Mouse (Mus musculus) skeletal muscle tissue, adult 2 months (tissue): ENCODE results near the gene Plch2.

Experiments
- DNase-seq: peaks from one replicate; pipeline ENCODE4 v3.0.0-alpha.2; 2012; ENCODE audit warnings: low read depth, low spot score

Plch2 gene

DNA sequence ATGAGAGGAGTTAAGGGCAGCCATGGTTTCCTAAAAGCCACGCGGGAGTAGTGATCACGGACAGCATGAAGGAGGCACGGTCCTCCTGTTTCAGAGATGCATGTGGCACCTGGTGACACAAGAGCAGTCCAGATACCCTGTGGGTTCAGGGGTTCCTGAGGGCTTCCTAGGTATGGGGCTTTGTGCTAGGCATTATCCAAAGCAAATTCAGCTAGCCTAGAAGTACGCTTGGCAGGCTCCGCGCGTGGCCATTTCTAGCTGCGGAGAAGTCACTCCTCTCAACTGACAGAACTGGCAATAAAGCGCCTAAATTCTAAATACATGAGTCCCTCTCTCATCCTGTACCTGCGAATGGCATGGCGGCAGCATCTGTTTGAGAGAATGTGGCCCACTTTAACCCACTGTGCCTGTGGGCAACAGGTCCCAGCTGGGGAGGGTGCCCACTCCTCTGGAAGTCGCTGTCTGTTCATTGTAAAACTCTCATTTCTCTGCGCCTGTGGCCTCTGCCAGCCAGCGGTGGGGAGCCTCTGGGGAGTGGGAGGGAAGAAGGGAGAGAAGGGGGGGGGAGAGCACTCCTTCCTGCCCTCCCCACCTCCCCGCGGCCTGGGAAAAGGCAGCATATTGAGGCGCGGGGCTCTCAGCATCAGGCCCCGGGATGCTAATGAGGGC, 96.4 kb downstream of the Plch2 start:
- no peak for DNase-seq

GRCm38 (mm10) chr4:154958621-154959020, 98.0 kb downstream of the Plch2 start:
- DNase-seq: no peak

- DNase-seq: no peak
Observed at GRCm38 (mm10) chr4:154958171-154958570, 98.4 kb downstream of the Plch2 start.

DNA sequence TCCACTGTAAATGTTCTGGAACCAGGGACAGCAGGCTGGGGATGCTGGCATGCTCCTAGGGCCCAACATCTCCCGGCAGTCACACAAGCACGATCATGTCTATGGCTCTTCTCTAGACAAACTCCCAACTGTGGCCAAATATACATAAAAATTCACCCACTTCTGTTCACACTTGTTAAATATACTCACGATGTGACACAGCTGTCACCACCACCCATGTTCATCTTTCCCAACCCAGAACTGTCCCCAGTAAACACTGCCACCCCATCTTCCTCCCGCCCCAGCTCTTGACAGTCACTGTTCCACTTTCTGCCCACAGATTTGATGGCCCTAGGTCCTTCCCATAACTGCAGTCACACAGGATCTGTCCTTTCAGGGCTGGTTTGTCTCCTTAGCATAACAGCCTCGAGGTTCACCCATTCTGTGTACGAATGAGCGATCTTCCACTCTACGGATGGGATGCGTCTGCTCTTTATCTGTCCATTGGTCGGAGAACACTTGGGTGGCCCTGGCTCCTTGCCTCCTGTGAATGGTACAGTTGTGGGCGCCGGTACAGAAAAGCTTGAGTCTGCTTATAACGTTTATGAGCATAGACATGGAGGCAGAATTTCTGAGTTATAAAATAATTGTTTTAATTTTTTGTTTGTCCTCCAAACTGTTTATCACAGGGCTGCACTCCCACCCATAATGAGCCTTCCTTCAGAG, 99.1 kb downstream of the Plch2 start:
- DNase-seq: no peak

DNA sequence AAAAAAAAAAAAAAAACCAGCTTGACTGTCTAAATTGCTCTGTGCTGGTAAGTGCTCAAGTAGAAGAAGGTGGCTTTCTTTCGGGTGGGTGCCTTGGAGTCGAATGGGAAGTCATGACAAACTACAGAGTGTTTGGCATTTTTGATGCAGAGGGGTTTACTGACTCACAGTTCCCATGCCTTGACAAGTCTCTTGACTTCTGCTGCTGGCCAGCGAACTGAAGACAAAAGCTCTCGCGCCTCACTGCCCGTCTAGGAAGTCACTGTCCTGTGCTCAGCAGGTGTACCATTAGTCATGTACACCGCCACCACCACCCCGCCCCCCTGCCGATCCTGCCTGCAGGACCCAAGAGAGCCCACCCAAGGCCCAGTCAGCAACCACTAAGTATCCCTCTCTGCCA, 100.0 kb downstream of the Plch2 start:
- no peak for DNase-seq

DNA sequence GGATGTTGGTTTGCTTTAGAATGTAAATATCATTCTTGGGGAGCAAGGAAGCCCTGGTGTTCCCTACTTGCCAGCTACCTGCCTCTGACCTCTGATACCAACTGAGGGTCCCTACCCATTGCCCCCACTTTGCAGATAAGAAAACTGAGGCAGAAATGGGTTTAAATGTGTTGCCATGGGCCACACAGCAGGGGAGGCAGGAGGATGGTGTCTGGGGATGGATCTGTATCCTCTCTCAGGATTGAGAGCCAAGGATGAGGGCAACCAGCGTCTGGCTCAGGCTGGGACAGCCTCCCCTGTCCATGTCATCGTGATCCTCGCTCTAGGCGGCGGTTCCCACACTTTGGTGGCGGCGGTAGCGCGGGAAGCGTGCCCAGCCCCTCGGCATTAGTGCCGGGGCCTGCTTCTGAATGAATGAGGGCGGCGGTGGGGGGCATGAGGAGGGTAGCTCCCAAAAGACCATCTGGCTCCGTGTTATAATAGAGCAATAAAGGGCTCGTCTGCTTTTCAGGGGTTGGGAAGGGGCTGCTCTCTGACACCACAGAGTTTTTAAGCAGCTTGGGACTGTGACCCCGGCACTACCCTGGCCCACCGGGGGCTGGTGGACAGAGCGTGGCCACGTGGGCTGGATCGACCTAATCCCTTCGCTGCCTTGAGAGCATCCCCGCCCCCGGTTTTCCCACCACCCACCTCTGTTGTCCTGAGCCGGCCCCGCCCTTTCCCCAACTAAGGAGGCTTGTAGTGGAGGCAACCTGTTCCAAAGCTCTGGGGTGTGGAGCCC, 103.9 kb downstream of the Plch2 start:
- no peak for DNase-seq

GRCm38 (mm10) chr4:154949589-154949982, 107.0 kb downstream of the Plch2 start:
- no peak for DNase-seq

DNA sequence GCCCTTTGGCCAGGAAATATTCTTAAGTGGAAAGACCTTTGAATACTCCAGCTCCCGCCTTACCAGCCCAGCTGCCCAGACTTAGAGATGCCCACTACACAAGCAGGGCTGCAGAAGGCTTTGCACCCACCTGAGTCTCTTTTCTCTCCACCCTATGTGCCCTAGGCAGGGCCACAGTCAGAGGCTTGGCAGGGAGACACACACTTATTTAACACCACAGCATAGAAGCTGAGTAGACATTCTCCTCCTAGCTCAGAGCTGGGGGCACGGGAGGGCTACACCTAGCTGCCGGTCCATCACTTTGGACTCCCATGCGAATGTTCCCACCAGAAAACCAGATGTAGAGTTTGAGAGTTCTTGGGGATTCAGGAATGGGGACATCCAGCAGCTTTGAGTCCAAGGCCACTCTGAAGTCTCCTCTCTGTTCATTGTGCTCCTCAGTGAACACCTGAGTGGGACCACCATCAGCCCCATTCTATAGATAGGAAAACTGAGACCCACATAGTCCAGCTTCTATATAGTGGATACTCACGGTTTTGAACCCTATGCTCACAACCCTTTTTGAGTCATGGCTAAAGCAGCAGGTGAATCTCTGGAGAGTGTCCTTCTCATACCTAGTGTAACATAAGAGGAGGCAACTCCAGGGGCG, 107.5 kb downstream of the Plch2 start:
- DNase-seq: no peak

DNA sequence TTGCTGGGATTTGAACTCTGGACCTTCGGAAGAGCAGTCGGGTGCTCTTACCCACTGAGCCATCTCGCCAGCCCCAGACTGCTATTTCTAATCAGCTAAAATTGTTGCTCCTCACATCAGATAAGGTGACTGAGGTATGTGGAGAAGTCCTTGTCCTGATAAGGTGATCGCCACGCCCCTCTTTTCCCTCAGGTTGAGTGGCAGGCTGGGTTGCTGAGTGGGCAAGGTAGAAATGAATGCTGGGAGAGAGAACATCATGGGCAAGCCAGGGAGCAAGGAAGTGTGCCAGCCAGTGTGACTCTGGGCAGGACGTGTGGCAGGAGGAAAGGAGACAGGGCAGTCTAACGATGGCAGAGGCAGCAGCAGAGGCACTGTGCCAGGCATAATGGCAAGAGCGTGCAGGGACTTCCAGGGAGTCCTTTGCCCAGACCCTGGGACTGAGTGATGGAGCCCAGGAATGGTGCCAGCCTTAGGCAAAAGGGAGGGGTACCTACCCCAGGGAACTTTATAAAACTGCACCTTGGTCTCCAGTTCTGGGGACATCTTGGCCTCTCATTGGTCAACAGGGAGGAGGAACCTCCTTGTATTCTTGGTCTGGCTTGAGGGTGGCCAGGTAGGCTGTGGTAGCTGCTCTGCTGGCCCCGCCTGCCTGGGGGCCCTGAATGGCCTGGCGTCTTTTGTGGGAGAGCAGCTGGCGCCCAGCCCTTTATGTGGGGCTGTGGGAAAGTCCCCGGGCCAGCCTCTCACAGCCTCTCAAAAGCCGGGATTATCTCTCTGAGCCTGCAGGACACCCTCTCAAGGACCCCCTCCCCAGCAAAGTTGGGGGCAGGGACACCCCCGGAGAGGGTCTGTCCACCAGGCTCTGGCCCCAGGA, 108.3 kb downstream of the Plch2 start:
- DNase-seq: no peak

GRCm38 (mm10) chr4:154946319-154946718, 110.3 kb downstream of the Plch2 start:
- DNase-seq: peak; percentile 51

GRCm38 (mm10) chr4:154944121-154944590, 112.4 kb downstream of the Plch2 start:
- DNase-seq: peak; percentile 93

DNA sequence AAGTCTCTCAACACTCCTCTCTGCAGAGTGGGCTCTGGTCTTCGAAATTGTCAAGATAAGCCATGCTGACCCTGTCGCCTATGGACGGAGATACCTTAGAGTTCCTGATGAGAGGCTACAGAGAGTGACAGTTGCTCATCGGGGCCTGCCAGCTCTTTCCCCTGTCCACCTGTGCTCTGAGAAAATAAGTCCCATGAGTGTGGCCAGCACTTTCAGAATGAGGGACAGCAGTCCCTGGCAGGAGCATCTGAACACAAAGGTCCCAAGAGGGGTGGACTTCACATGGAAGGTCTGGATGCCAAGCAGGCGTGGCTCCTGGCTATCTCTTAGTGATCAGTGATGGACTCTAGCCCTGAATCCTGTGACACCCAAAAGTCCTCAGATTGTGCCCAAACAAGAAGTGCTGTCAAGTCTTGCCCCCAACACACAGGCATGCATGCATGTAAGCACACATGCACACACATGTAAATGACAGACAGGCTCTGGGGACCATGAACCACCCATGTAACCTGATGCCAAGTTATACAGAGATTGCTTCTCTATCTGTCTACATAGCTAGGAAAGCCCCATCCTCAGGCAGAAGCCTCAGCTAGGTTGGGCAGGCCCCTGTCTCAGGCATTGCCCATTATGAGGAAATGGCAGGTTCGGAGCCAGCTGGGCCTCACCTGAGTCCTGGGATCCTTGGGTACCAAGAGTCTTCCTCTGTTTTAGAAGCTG, 113.1 kb downstream of the Plch2 start:
- no peak for DNase-seq

DNA sequence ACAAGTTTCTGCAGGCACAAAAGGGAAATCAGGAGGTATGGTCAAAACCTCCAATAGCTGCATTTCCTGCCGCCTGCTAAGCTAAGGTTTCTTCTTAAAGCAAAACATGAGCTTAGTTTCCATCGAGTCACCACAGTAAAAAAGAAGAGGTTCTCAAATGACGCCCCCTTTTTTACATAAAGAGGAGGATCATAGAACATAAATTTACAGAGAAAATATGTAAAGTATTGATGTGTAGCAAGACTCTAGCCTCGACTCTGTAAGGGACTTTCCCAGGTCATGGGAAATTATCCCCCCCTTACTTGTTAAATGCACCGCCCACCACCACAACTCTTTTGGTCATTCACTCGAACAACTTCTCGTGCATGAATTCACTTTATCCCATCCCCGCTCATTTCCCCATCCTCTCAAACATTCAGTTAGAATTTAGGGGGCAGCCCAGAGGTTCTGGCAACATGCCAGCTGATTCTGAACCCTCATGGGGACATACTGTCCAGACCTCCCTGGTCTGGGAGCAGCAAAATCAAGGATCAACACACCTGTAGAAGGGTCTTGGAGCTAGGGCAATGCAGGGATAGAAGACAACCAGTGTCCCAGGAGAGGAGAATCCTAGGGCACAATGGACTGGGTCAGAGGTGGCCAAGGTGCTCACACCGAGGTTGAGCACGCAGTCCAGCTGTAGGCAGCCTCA, 113.8 kb downstream of the Plch2 start:
- no peak for DNase-seq

DNA sequence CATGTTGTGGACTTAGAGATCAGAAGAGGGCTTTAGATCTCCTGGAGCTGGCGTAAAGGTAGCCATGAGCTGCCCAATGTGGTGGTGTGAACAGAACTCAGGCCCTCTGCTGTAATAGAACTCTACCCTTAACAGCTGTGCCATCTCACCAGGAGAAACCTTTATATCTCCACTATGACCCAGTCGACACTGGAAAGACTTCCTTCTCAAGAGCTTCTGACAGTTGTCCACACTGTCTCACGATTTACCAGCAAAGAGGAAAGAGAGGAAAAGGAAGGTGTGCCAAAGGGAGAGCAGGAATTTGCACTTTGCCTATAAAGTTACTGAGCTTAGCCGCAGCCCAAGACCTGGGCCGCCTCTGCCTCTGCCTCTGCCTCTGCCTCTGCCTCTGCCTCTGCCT, 114.8 kb downstream of the Plch2 start:
- DNase-seq: no peak

- DNase-seq: no peak
Observed at GRCm38 (mm10) chr4:154940156-154940555, 116.4 kb downstream of the Plch2 start.

DNA sequence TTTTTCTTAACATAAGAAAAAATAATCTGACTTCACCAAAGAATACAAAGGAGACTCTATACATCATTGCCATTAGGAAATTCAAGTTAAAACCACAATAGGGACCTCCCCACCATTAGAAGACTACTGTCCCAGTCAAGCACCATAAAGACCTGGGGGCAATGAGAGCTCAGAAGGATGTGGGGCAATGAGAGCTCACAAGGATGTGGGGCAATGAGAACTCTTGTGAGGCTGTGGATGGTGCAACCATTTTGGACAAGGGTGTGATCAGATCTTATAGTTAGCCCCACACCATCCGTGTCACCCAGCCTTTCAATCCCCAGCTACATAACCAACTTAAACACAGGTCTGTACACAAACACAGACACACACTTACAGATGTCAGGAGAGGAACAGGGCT, 118.8 kb downstream of the Plch2 start:
- no peak for DNase-seq

DNA sequence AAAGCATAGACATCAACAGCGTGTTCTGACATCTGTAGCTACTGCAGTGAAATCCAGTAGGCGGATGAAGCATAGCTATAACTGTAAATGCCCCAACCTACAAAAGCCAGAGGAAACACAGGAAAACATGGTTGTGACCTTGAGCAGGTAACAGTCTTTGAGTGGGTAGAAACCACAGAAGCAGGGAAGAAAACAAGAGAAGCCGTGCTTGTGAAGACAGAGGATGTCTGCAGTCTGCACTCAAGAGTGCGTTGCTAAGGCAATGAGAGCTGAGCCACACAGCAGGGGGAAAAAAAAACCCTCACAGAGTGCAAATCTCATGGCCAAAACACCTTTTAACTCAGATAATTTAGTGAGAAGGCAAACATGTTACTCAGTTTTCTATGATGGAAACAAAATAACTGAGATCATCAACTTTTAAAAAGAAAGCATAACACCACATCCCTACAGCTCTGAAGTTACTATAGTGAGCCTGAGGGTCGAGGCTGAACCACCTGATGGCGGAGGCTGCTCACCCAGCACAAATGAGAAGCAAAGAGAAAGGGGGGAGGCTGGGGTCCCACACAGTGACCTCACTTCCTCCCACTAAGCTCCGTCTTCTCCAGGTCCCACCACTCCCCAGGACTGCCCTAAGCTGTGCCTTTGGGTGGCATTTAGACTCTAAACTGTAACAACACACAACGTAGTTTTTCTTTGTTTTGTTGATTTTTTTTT, 119.9 kb downstream of the Plch2 start:
- no peak for DNase-seq

- DNase-seq: no peak
Observed at GRCm38 (mm10) chr4:154935788-154936187, 120.8 kb downstream of the Plch2 start.

- DNase-seq: no peak
Observed at GRCm38 (mm10) chr4:154934800-154935199, 121.8 kb downstream of the Plch2 start.
